Mouse (Mus musculus) C2C12 (cell line): ENCODE results near the gene Cxcr2.

ENCODE experiments used
- CEBPB ChIP-seq: IDR thresholded peaks from one replicate; pipeline ENCODE4 v1.6.1; 2011; ENCODE audit warnings: low read depth, mild to moderate bottlenecking, control low read depth, moderate library complexity
- CTCF ChIP-seq: IDR thresholded peaks from one replicate; pipeline ENCODE4 v1.5.1; 2011; ENCODE audit not compliant: control insufficient read depth, insufficient read depth, insufficient read length
- MAX ChIP-seq: IDR thresholded peaks from one replicate; pipeline ENCODE4 v1.6.1; 2011; ENCODE audit warnings: mild to moderate bottlenecking, control low read depth
- MYOD1 ChIP-seq: IDR thresholded peaks from one replicate; pipeline ENCODE4 v1.6.1; 2011; ENCODE audit warnings: low read depth; ENCODE audit not compliant: control insufficient read depth, insufficient read length
- MYOG ChIP-seq: IDR thresholded peaks from one replicate; pipeline ENCODE4 v1.6.1; 2011; ENCODE audit not compliant: control insufficient read depth, insufficient read length; ENCODE audit errors: extremely low read depth
- USF1 ChIP-seq: IDR thresholded peaks from one replicate; pipeline ENCODE4 v1.6.1; 2011; ENCODE audit warnings: low read depth, mild to moderate bottlenecking, control low read depth, moderate library complexity

- TF ChIP-seq CTCF (no peak), MYOD1 (no peak), USF1 (no peak), MYOG (no peak), MAX (no peak), CEBPB (no peak)
Observed at GRCm38 (mm10) chr1:74105660-74106059, 48.1 kb upstream of the Cxcr2 start.
